Mouse (Mus musculus) lung, embryonic 15.5 days (tissue): ENCODE data around the gene Retreg1. TPM values are rescaled to one million over a fixed set of nuclear protein-coding genes. Genes with fewer than 3 reads are reported as not detected.

Experiments used
- ATAC-seq: fragments of 200-750 bp; cut with Nextera tagmentation; 2 replicates; pipeline ENCODE4 v1.8.0; 2017; ENCODE audit warnings: moderate number of reproducible peaks, borderline replicate concordance; ENCODE audit not compliant: low FRiP score, low TSS enrichment; ENCODE audit errors: extremely low read depth
- H3K27ac ChIP-seq: fragments of 300-500 bp; sonication (generic); 2 replicates; pipeline ENCODE4 v1.5.1; 2015; ENCODE audit warnings: moderate library complexity, mild to moderate bottlenecking, inconsistent platforms
- H3K27me3 ChIP-seq: fragments of 300-500 bp; sonication (generic); 2 replicates; pipeline ENCODE4 v1.6.1; 2015; ENCODE audit warnings: inconsistent platforms
- H3K36me3 ChIP-seq: fragments of 300-500 bp; sonication (generic); 2 replicates; pipeline ENCODE4 v1.6.1; 2015; ENCODE audit warnings: inconsistent platforms
- H3K4me1 ChIP-seq: fragments of 300-500 bp; sonication (generic); 2 replicates; pipeline ENCODE4 v1.6.1; 2015; ENCODE audit warnings: inconsistent platforms
- H3K4me2 ChIP-seq: fragments of 300-500 bp; sonication (generic); 2 replicates; pipeline ENCODE4 v1.6.1; 2015; ENCODE audit warnings: inconsistent platforms, mild to moderate bottlenecking, moderate library complexity
- H3K4me3 ChIP-seq: fragments of 300-500 bp; sonication (generic); 2 replicates; pipeline ENCODE4 v1.5.1; 2015; ENCODE audit warnings: mild to moderate bottlenecking, inconsistent platforms
- H3K9ac ChIP-seq: fragments of 300-500 bp; sonication (generic); 2 replicates; pipeline ENCODE4 v1.6.1; 2015; ENCODE audit warnings: inconsistent platforms
- H3K9me3 ChIP-seq: fragments of 300-500 bp; sonication (generic); 2 replicates; pipeline ENCODE4 v1.6.1; 2016; ENCODE audit warnings: inconsistent platforms
- WGBS: fragments of 180-500 bp; shearing (Covaris S2); methylation state at CpG from one replicate; pipeline ENCODE4 v1.1.7; 2015; 5-methylcytosine and 5-hydroxymethylcytosine counted together
- polyA plus RNA-seq: library from polyadenylated mRNA; unstranded; fragments of >200 nt; fragmentation: Nextera tagmentation; extraction: Ambion mirVana; gene quantifications from 2 replicates; pipeline ENCODE4 v1.2.1, GENCODE M21; 2015

Retreg1 gene
- polyA plus RNA-seq, 1 experiment from 2014 or later: 8.0 TPM

DNA sequence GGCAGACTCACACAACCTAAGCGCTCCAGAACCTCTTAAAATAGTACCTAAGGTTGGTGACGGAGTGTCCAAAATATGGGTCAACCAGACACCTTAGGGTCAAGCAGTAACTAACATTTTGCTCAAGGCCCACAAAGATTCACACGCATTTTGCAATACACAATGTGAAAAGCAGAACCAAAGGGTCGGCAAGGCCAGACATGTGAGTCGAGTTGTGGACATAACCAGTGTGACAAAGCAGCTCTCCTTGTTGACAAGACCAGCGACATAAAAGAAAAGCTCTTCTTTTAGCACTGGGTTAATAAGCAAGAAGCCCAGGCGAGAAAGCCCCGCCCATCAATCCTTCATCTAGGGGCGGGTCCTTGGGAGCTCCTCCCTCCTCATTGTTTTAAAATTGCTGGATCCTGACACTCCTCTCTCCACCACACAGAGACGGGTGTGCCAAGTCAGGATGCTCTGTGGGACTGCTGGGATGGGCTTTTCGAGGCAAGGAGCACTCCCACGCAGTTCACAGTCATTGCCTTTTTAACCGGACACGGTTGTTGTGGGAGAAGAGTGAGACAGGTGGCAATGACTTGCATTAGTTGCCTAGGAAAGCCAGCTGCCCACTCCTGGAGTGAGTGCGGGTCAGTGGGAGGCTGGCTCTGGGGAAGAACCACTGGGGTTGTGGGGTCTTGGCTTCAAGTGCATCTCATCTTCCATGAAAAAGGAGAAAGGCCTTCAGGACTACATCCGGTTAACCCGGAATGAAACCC, 7.9 kb upstream of the Retreg1 start:
- H3K27me3 ChIP-seq: no peaks in the 10 kb centered on the region
- 84% methylated on average over 17 of the region's 17 CpGs for WGBS
- ATAC-seq: no peak
- H3K4me3 ChIP-seq: no peak overlapping the region
- no peak overlapping the region for H3K4me2 ChIP-seq
- H3K36me3 ChIP-seq: no peaks in the 10 kb centered on the region
- no peak overlapping the region for H3K27ac ChIP-seq
- H3K9ac ChIP-seq: no peak overlapping the region
- H3K9me3 ChIP-seq: no peaks in the 10 kb centered on the region
- H3K4me1 ChIP-seq: no peaks in the 10 kb centered on the region

DNA sequence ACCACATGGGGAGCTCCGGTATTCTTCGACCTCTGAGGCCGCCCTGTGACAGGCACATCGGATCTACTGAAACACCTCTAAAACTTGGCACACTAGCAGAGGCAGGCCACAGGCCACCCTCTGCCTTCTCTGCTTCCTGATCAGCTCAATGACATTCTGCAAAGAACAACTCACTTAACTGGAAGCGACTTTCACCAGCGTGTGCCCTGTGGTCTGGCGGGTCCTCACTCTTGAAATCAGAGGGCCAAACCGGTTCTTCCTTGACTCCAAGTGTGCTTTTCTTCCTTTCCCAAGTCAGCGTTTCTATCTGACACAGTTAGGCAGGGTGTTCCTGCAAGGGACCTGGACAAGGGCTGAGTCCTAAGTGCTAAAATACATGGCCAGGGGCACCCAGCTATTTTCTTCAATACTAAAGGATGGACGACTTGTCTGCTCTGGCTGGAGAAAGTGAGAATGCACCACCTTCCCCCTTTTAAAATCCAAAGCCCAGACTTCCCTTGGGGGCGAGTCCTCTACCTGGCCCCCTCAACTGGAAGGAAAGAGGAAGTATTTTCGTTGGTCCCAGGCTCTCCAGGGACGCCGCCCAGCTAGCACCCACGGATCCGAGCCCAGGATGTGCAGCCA, 406 bp upstream of the Retreg1 start:
- Histone ChIP-seq H3K27me3 (peaks cover 19% of the 10 kb centered on the region), H3K36me3 (no peaks in the 10 kb centered on the region), H3K4me1 (peaks cover 19% of the 10 kb centered on the region), H3K9ac (peak overlapping the region; percentile 63), H3K4me2 (peak overlapping the region; percentile 96), H3K9me3 (no peaks in the 10 kb centered on the region), H3K4me3 (peak overlapping the region; percentile 72), H3K27ac (no peak overlapping the region)
- 11% methylated on average over 16 of the region's 16 CpGs for whole genome bisulfite sequencing
- no peak for ATAC-seq

DNA sequence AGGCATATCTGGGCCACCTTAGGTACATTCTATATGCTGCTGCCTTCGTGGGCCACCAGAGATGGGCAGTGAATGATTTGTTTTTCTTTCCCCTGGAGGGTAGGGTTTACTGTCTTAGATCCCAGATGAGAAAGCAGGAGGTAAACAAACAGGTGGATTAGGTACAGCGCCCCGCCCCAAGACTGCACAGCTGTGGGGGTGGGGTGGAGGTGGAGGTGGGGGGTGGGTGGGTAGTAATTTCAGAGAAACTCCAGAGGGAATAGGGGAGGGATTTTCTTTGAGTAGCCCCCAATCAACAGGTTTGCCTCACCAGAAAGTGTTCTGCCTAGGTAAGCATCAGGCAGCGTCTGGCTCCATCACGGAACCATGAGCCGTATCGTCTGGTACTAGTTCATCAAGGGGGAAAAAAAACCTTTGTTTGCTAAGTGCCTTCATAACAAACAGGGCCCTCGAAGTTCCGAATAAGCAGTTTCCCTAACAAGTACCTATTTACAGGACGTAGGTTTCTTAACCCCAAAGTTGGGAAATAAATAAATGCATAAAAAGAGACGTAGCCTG, 1.1 kb downstream of the Retreg1 start:
- H3K9ac ChIP-seq: no peak overlapping the region
- no peak overlapping the region for H3K27ac ChIP-seq
- H3K4me2 ChIP-seq: peak overlapping the region; percentile 96
- WGBS: 17% methylated on average over 11 of the region's 11 CpGs
- no peaks in the 10 kb centered on the region for H3K36me3 ChIP-seq
- H3K4me1 ChIP-seq: peaks cover 19% of the 10 kb centered on the region
- H3K27me3 ChIP-seq: peaks cover 19% of the 10 kb centered on the region
- peak overlapping the region; percentile 72 for H3K4me3 ChIP-seq
- no peak; the same call in 1 of the 2 replicates for ATAC-seq
- H3K9me3 ChIP-seq: no peaks in the 10 kb centered on the region

DNA sequence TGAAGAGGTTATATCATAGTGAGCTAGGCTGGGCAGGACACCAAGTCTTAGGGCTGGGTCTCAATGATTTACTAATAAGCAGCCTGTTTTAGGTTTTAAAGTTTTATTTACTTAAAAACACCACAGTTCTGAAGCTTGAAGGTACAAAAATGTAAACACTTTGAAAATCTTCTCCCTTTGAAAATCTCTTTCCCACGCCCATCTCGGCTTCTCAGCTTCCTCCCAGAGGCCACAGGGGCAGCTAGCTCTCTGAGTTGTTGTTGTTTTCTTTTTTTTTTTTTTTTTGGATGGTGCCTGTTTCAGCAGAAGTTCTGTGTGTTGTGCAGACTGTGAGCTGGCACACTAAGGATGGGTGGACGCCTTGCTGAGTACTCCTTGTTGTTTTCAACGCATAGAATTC, 1.8 kb downstream of the Retreg1 start:
- Histone ChIP-seq H3K27ac (no peak overlapping the region), H3K4me1 (peaks cover 19% of the 10 kb centered on the region), H3K36me3 (no peaks in the 10 kb centered on the region), H3K9ac (no peak overlapping the region), H3K9me3 (no peaks in the 10 kb centered on the region), H3K4me2 (peak overlapping the region; percentile 96; the same call in 1 of the 2 replicates), H3K4me3 (no peak overlapping the region; the same call in 1 of the 2 replicates), H3K27me3 (peaks cover 19% of the 10 kb centered on the region)
- no peak for ATAC-seq
- 48% methylated on average over 4 of the region's 4 CpGs for WGBS

DNA sequence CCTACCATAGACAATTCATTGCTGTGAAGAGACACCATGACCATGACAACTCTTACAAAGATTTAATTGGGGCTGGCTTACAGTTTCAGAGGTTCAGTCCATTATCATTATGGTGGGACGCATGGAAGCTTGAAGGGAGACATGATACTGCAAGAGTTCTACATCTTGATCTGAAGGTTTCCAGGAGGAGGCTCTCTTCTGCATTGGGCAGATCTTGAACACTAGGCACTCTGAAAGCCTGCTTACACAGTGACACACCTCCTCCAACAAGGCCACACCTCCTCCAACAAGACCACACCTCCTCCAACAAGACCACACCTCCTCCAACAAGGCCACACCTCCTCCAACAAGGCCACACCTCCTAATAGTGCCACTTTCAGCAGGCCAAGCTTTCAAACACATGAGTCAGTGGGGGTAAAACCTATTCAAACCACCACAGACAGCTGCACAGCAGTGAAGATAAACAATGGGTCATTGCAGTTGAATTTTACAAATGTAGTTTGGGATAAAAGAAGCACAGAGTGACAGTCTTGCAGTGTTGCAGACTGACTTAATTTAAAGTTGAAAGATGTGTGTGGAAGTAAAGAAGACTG, 4.7 kb downstream of the Retreg1 start:
- ATAC-seq: no peak
- H3K27ac ChIP-seq: no peak overlapping the region
- no peaks in the 10 kb centered on the region for H3K36me3 ChIP-seq
- H3K27me3 ChIP-seq: peaks cover 8% of the 10 kb centered on the region
- peaks cover 14% of the 10 kb centered on the region for H3K4me1 ChIP-seq
- WGBS: 93% methylated on average over 1 of the region's 1 CpGs
- no peak overlapping the region for H3K4me3 ChIP-seq
- no peak overlapping the region for H3K4me2 ChIP-seq
- no peaks in the 10 kb centered on the region for H3K9me3 ChIP-seq
- no peak overlapping the region for H3K9ac ChIP-seq

DNA sequence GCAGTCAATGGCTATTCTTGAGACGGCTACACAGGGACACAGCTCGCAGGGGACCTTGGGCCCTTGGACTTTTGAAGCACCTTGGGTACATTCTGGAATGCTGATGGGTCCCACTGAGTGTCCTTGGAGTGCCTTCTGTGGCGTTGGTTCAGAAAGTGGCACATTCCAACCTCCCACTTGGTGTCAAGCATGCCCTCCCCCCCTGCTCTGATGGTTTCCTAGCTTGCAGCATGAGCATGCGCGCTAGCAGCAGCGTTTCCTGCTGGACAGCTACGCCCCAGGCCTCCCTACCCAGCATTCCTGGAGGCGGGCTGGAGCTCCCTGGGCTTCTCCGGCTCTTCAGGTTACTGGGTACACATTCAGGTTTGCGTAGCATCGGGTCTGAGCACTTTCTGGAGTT, 7.6 kb downstream of the Retreg1 start:
- Histone ChIP-seq H3K27ac (peak overlapping the region; percentile 48; the same call in 1 of the 2 replicates), H3K36me3 (no peaks in the 10 kb centered on the region), H3K4me2 (peak overlapping the region; percentile 14; the same call in 1 of the 2 replicates), H3K4me1 (no peaks in the 10 kb centered on the region), H3K4me3 (no peak overlapping the region), H3K9ac (no peak overlapping the region), H3K9me3 (no peaks in the 10 kb centered on the region), H3K27me3 (no peaks in the 10 kb centered on the region)
- ATAC-seq: peak; percentile 88
- WGBS: 46% methylated on average over 11 of the region's 11 CpGs

DNA sequence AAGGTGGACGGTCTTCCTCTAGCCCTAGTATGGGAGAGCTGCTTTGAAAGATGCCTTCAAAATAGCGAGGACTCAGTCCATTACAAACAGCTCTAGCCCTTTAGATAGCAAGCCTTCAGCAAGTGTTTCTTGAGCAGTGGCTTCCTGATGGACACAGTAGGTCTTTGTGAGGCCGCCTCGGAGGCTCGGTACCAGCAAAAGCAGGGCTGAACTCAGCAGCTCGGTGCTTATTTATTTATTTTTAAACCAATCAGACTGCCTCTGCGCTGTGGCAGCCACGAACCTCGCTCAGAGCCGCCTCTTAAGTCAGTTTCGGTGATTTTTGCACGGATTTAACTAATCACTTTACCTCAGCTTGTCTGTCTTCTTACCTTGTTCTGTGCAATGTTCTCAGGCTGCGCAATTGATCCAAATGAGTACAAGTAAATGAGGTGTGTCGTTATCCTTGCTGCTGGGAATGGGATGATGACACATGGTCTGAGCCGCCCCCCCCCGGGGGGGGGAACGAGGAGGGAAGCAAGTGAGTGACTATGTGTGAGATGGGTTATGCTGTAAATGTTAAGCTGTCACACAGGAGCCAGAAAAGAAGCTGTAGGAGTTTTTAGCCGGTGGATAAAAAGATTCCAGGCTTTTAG, 11.4 kb downstream of the Retreg1 start:
- ATAC-seq: no peak
- 40% methylated on average over 18 of the region's 18 CpGs for WGBS
- no peak overlapping the region for H3K4me2 ChIP-seq

DNA sequence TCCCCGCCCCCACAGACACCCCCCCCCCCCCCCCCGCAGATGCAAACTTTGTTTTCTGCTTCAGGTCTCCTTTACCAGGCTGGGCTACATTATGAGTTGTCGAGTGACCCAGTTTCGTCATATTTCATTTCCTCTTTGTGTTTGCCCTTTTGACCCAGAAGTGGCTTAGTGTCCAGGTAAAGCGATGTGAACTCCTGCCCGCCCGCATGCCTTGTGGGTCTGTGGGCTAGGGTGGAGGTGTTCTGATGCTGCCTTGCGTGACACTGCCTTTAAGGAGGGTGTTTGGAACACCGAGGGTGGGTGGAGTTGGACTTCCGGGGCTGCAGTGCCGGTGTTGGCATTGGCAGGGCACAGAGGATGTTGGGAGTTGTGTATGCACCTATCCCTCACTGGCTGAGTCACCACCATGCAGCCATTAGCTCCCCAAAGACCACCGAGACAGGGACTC, 15.7 kb downstream of the Retreg1 start:
- Histone ChIP-seq H3K27ac (no peak overlapping the region), H3K9me3 (no peaks in the 10 kb centered on the region), H3K27me3 (no peaks in the 10 kb centered on the region), H3K4me2 (no peak overlapping the region), H3K9ac (no peak overlapping the region), H3K36me3 (no peaks in the 10 kb centered on the region), H3K4me1 (no peaks in the 10 kb centered on the region), H3K4me3 (no peak overlapping the region)
- no peak for ATAC-seq
- WGBS: 52% methylated on average over 10 of the region's 12 CpGs

More for the DNA sequence above, 11.4 kb downstream of the Retreg1 start:
- no peak overlapping the region for H3K4me3 ChIP-seq
- no peaks in the 10 kb centered on the region for H3K4me1 ChIP-seq
- H3K27ac ChIP-seq: no peak overlapping the region
- H3K27me3 ChIP-seq: no peaks in the 10 kb centered on the region
- no peaks in the 10 kb centered on the region for H3K36me3 ChIP-seq
- no peaks in the 10 kb centered on the region for H3K9me3 ChIP-seq
- H3K9ac ChIP-seq: no peak overlapping the region

DNA sequence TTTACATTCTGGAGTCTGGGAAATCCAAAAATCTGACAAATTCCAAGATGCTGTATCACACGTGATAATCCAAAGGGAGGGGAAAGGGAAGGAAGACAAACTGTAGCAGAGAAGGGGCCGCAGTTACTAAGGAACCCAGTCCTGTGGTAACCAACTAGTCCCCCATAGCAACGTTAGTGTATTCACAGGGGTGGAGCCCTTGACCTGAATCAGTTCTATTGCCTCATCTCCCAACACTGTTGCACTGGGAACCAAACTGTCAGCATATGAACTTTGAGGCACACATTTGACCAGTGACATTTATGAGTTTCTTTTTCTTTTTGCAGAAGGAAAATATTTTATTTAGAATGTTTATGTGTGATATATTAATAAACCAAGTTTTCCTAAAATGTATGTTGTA, 16.5 kb downstream of the Retreg1 start:
- Histone ChIP-seq H3K9ac (no peak overlapping the region), H3K4me3 (no peak overlapping the region), H3K27me3 (no peaks in the 10 kb centered on the region), H3K9me3 (no peaks in the 10 kb centered on the region), H3K4me1 (no peaks in the 10 kb centered on the region), H3K36me3 (no peaks in the 10 kb centered on the region), H3K27ac (no peak overlapping the region), H3K4me2 (no peak overlapping the region)
- 45% methylated on average over 3 of the region's 3 CpGs for WGBS
- ATAC-seq: no peak

DNA sequence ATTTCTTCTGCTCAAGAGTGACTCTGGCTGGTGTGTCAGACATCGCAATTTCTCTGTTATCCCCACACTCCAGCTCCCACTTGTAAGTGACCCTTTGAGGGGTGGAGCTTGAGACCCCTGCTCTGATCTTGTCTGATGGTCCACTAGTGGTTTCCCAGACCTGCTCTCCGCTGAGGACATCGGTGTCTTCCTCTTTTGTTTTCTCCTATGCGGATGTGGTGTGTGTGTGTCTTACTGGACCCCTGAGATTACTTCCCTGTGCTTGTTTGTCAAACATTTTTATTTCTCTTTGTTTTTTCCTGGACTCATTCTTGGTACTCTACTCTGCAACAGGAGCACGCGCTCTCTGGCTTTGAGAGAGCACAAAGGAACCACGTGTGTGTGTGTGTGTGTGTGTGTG, 18.9 kb downstream of the Retreg1 start:
- no peaks in the 10 kb centered on the region for H3K36me3 ChIP-seq
- no peak overlapping the region for H3K4me3 ChIP-seq
- H3K4me1 ChIP-seq: no peaks in the 10 kb centered on the region
- no peaks in the 10 kb centered on the region for H3K27me3 ChIP-seq
- no peak overlapping the region for H3K4me2 ChIP-seq
- no peak for ATAC-seq
- H3K9ac ChIP-seq: no peak overlapping the region
- no peak overlapping the region for H3K27ac ChIP-seq
- H3K9me3 ChIP-seq: no peaks in the 10 kb centered on the region
- 68% methylated on average over 7 of the region's 7 CpGs for WGBS

DNA sequence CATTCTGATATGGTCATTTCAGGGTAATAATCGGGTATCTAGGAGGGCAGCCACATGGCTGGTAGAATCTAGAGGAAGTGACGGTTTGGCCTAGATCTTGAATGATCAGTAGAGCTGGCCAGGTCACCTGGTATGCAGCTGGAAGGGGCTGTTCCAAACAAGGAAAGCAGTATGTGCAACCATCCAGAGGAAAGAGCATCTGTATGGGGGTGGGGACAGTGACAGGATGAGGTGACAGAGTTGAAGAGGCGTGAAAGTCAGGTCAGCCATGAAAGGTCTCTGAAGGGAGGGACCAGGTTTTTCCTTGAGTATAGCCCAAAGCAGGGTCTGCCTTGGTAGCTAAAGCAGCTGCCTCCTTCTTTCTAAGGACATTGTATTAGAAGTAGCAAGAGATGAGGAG, 22.6 kb downstream of the Retreg1 start:
- no peak for ATAC-seq

More for the DNA sequence above, 22.6 kb downstream of the Retreg1 start:
- Histone ChIP-seq H3K36me3 (no peaks in the 10 kb centered on the region), H3K4me2 (no peak overlapping the region), H3K4me3 (no peak overlapping the region), H3K9me3 (no peaks in the 10 kb centered on the region), H3K4me1 (no peaks in the 10 kb centered on the region), H3K27ac (no peak overlapping the region), H3K27me3 (no peaks in the 10 kb centered on the region), H3K9ac (no peak overlapping the region)
- WGBS: 86% methylated on average over 3 of the region's 3 CpGs
